Mouse (Mus musculus) gastrocnemius, postnatal 14 days (tissue): Measurements from ENCODE around the gene Cerkl. TPM values are rescaled to one million over a fixed set of nuclear protein-coding genes. Genes with fewer than 3 reads are reported as not detected.
A peak's percentile ranks its signal among the peaks of the same experiment; 100 is the strongest.

Experiments
- DNase-seq: peaks from one replicate; pipeline ENCODE4 v3.0.0; 2021; ENCODE audit warnings: mixed read lengths
- intact Hi-C: fragments of 180-260 bp; cut with DNase I; formaldehyde crosslinking; loops from one replicate; pipeline ENCODE4 v1.15.1; 2025; ENCODE audit warnings: low total_unique reads
- total RNA-seq, 2 experiments: library from RNA; stranded (reverse); gene quantifications; 2 replicates each; pipeline ENCODE4 v1.2.3; 2021

The Cerkl gene
- total RNA-seq, 2 experiments from 2014 or later: 0.25 to 0.33 TPM

DNA sequence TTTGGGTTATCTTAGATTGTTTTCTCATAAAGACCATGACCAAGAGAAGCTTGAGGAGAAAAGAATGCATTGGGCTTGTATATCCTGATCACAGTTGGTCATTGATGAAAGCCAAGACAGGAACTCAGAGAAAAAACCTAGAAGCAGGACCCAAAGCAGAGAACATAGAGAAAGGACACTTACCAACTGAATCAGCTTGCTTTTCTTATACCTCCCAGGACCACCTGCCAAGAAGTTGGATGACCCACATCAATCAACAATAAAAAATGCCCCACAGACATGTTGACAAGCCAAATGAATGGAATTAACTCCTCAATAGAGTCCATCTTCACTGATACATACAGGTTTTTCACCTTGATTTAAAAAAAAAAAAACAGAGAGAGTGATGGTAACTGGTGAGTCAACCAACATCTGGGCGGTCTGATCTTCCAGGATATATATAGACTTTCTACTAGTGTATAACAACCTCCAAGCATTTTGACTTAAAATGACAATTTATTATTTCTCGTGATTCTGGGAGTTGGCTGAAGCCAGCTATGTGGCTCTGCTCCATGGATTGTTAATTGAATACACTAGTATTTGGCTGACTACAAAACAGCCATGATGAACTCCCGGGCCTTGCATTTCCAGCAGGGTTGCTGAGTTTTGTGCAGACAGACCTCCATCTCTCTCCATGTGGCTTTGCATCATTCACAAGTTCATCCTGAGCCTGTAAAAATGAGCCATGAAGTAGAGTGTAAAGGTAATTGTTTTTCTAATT, 12.5 kb downstream of the Cerkl start:
- intact Hi-C loops: no loop called here
- no peak for DNase-seq

DNA sequence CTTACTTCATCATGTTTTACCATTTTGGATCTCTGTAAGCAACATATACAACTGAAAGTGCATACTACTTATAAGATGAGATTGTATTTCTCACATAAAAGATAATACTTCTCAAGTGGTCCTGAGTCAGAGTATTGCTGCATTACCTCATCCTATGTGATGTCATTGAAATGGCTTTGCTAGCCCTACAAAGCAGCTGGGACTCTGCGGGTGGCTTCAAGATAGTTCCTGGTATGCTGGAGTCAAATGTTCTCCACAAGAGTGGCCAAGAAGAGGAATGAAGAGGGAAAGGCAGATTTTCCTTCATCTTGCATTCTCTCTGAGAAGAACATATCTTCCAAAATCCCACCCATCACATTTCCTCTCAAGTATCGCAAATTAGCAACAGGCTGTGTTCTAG, 13.2 kb downstream of the Cerkl start:
- no peak for DNase-seq

DNA sequence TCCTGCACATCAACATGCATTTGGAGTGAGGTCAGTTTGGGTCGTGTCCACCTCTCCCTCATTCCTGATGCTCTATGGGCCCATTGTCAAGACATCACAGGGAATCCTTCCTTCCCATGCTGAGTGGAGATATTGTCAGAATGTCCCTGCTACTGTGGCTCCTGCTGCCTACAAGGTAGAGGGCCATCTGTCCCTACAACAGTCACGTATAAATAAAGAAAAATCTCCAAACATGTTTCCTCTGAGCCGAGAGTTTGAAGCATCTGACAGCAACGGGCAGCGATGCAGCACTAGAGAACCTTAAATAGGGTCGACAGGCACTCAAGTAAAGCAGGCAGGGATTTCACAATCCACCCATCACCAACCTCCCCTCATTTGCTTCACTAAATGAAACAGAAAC, 13.7 kb downstream of the Cerkl start:
- intact Hi-C loops: no loop called here
- no peak for DNase-seq

More for the DNA sequence above, 13.2 kb downstream of the Cerkl start:
- intact Hi-C loops: no loop called here

GRCm38 (mm10) chr2:79442227-79442626, 14.4 kb downstream of the Cerkl start:
- intact Hi-C loops: no loop called here
- DNase-seq: no peak

GRCm38 (mm10) chr2:79430061-79430460, 26.5 kb downstream of the Cerkl start:
- DNase-seq: no peak
- intact Hi-C loops: no loop called here

GRCm38 (mm10) chr2:79429650-79430049, 26.9 kb downstream of the Cerkl start:
- intact Hi-C loops: no loop called here
- DNase-seq: no peak

- intact Hi-C loops: no loop called here
- DNase-seq: no peak
Measured at GRCm38 (mm10) chr2:79429108-79429507, 27.5 kb downstream of the Cerkl start.

DNA sequence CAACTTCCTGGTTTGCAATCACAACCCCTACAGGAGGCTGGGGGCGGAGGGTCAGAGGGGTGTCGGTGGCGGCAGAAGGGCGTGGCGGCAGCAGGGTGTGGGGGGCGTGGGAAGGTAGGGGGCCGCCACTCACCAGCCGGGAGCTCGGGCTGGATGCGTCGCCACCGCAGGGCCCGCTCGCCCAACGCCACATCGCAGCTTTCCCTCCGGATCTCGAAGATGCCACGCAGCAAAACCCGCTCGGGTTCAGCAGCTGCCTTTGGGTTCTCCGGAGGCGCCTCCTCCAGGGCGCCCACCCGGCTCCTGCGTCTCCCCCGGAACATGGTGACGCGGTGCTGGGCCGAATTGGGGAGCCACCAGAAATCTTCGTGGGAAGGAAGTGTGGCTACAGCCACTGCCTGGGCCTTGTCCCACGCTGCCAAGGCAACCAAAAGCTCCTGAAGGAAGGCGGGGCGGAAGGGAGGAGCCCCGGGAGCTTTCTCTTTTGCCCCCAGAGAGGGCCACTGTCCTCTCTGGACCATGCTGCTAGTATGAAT, 27.9 kb downstream of the Cerkl start:
- intact Hi-C loops: no loop called here
- peak; percentile 5 for DNase-seq

DNA sequence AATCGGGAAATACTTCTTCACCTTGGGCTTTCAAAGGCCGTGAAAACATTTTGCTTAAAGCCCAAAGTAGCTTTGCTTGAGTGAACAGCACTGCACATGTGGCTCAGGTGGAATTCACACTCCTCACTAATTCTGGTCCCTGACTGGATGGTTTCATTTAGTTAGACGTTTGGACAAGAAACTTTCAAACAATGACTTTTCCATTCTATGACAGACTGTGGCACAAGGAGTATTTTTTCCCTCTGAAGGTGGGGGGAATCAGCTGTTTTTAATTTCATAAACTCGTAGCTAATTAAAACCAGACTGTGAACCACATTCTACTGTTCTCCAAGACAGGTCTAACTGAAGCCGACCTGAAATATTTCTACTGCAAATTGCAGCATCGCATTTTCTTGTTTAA, 28.6 kb downstream of the Cerkl start:
- intact Hi-C loops: no loop called here
- DNase-seq: no peak

DNA sequence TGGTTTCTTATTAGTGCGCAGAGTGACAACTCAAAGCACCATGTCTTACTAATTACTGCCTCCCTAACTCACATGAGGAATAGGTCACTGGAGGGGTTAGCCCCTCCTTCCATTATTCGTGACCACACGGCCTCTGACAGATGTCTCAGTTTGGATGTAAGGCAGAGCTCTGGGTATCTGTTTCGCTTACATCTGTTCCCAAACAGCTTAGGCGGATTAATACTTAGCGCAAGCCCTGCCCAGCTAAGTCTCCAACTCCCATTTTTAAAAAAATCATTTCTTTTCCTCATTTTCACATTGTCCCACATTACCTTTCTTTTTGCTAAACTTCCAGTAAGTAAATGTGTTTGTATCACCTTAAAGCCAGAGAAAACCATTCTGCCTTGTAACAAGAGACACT, 34.9 kb downstream of the Cerkl start:
- intact Hi-C loops: no loop called here
- no peak for DNase-seq

- no peak for DNase-seq
Measured at GRCm38 (mm10) chr2:79414505-79414904, 42.1 kb downstream of the Cerkl start.

GRCm38 (mm10) chr2:79410903-79411255, 45.7 kb downstream of the Cerkl start:
- no peak for DNase-seq
- intact Hi-C loops: no loop called here

More at GRCm38 (mm10) chr2:79414505-79414904, 42.1 kb downstream of the Cerkl start:
- intact Hi-C loops: no loop called here

GRCm38 (mm10) chr2:79410247-79410902, 46.2 kb downstream of the Cerkl start:
- DNase-seq: no peak
- intact Hi-C loops: no loop called here

GRCm38 (mm10) chr2:79405661-79406405, 50.8 kb downstream of the Cerkl start:
- intact Hi-C loops: no loop called here
- DNase-seq: no peak

DNA sequence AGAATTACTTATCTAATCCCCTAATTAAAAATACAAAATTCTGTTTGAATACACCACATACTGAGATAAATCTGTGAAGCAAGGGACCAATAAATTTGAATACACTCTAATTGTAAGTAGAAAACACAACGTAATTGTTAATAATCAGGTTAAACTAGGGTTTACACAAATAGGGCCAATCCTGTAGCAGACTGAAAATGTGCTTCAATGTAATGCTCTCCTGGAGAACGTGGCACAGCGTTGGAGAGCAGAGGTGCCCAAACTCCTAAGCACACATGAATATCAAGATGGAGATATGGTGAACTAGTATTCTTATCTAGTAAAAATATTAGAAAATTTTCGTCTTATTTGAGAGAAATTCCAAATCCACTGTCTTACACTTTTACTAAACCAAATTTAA, 56.5 kb downstream of the Cerkl start:
- intact Hi-C loops: no loop called here
- DNase-seq: no peak

- no peak for DNase-seq
- intact Hi-C loops: no loop called here
Measured at GRCm38 (mm10) chr2:79399234-79400000, 57.2 kb downstream of the Cerkl start.

DNA sequence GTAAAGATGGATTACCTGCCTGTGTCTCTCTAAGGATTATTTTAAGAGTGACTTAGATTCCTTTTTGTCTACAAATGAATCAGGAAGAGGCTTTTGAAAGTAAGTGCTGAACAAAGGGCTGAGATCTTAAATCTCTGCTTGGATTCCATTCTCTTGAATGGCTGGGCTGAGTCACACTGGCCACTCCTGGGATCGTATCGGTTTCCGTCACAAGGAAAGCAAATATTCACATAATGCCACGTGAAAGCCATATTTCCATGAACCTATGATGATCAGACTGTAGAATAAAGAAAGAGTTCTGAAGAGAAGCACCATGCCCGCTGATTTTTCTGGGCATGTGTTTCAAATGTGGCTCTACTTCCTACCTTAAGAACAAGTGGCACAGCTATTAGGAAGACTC, 57.8 kb downstream of the Cerkl start:
- intact Hi-C loops: no loop called here
- DNase-seq: no peak

GRCm38 (mm10) chr2:79398343-79398742, 58.2 kb downstream of the Cerkl start:
- DNase-seq: no peak

GRCm38 (mm10) chr2:79397107-79397506, 59.5 kb downstream of the Cerkl start:
- intact Hi-C loops: no loop called here
- DNase-seq: no peak

More at GRCm38 (mm10) chr2:79398343-79398742, 58.2 kb downstream of the Cerkl start:
- intact Hi-C loops: no loop called here
